Mouse (Mus musculus) MEL (cell line): Measurements from ENCODE around the gene Setd4.

Experiments
- CTCF ChIP-seq, 3 experiments: IDR thresholded peaks in 2 of 3; conservative IDR thresholded peaks in 1 of 3; 2 replicates each; pipeline ENCODE4 v1.5.1; 2011 to 2012; ENCODE audit warnings: low read length in 3 of 3, low read depth in 2 of 3, mild to moderate bottlenecking in 2 of 3, improper control_type of control experiment in 1 of 3, inconsistent platforms in 1 of 3, mixed read lengths in 1 of 3, moderate library complexity in 1 of 3; ENCODE audit not compliant: control insufficient read depth in 1 of 3, insufficient read depth in 1 of 3, poor library complexity in 1 of 3, severe bottlenecking in 1 of 3
- ELF1 ChIP-seq: IDR thresholded peaks from 2 replicates; pipeline ENCODE4 v1.6.1; 2014; ENCODE audit warnings: low read depth, mild to moderate bottlenecking, inconsistent platforms, low read length, improper control_type of control experiment, moderate library complexity
- EP300 ChIP-seq, 2 experiments: IDR thresholded peaks; 2 replicates each; pipeline ENCODE4 v1.6.1; 2011; ENCODE audit warnings: improper control_type of control experiment in 2 of 2, low read length in 2 of 2, low read depth in 1 of 2, mild to moderate bottlenecking in 1 of 2
- POLR2AphosphoS5 ChIP-seq: IDR thresholded peaks from 2 replicates; pipeline ENCODE4 v1.6.1; 2012; ENCODE audit warnings: low read depth, borderline replicate concordance, mild to moderate bottlenecking, inconsistent platforms, low read length, moderate library complexity, mixed read lengths
- USF2 ChIP-seq, 2 experiments: IDR thresholded peaks; 2 replicates each; pipeline ENCODE4 v1.6.1; 2011 to 2012; ENCODE audit warnings: improper control_type of control experiment in 2 of 2, low read length in 2 of 2, borderline replicate concordance in 1 of 2, inconsistent platforms in 1 of 2, low read depth in 1 of 2, mild to moderate bottlenecking in 1 of 2; ENCODE audit not compliant: insufficient read depth in 1 of 2

GRCm38 (mm10) chr16:93575574-93575973 is 28.3 kb downstream of the Setd4 start:
- TF ChIP-seq CTCF (IDR thresholded peaks at IDR 0.05 in 2 of 3, conservative IDR thresholded peaks at IDR 0.05 in 1 of 3; ENCODE audit: control insufficient read depth in 1 of 3, insufficient read depth in 1 of 3, low read depth in 2 of 3, low read length in 3 of 3, poor library complexity in 1 of 3, severe bottlenecking in 1 of 3): no peak
- TF ChIP-seq POLR2AphosphoS5: no peak
- no peak for TF ChIP-seq ELF1
- no peak for TF ChIP-seq EP300 (IDR thresholded peaks at IDR 0.05; ENCODE audit: low read depth in 1 of 2, low read length in 2 of 2)
- TF ChIP-seq USF2 (IDR thresholded peaks at IDR 0.05; ENCODE audit: borderline replicate concordance in 1 of 2, insufficient read depth in 1 of 2, low read depth in 1 of 2, low read length in 2 of 2): no peak
